Mouse (Mus musculus) heart, postnatal 25 days (tissue): ENCODE measurements around the gene Gak. TPM values are rescaled to one million over a fixed set of nuclear protein-coding genes. Genes with fewer than 3 reads are reported as not detected.

ENCODE experiments used
- DNase-seq: peaks from one replicate; pipeline ENCODE4 v3.0.0; 2022; ENCODE audit warnings: low spot score
- intact Hi-C: fragments of 180-260 bp; cut with DNase I; formaldehyde crosslinking; loops from one replicate; pipeline ENCODE4 v1.15.1; 2025
- total RNA-seq, 2 experiments: library from RNA; stranded (reverse); gene quantifications; 2 replicates each; pipeline ENCODE4 v1.2.3; 2021

Gene Gak
- total RNA-seq, 2 experiments from 2014 or later, result 23.0 to 24.1 TPM

- intact Hi-C loops, result no loop called here
- no peak for DNase-seq
These were observed 107.0 kb downstream of the Gak start for GRCm38 (mm10) chr5:108522597-108522996.

- intact Hi-C loops, result no loop called here
- DNase-seq, result no peak
These were observed 107.7 kb downstream of the Gak start for GRCm38 (mm10) chr5:108521896-108522295.

- intact Hi-C loops, result no loop called here
- DNase-seq, result no peak
These were observed 108.5 kb downstream of the Gak start for GRCm38 (mm10) chr5:108521016-108521415.

- intact Hi-C loops, result no loop called here
These were observed 109.4 kb downstream of the Gak start for GRCm38 (mm10) chr5:108520153-108520552.

More at GRCm38 (mm10) chr5:108520153-108520552, 109.4 kb downstream of the Gak start:
- no peak for DNase-seq

Other genes with a start within 250 kb of the Gak start
- gene Pde6b, start 241.4 kb downstream of the Gak start, total RNA-seq, result not detected
- 1,000 to 10,000 TPM; 1,102 to 1,112 TPM for gene Atp5k, start 195.3 kb downstream of the Gak start, total RNA-seq
- 1 to 10 TPM; 1.2 to 1.6 TPM for gene Mfsd7a, start 180.9 kb downstream of the Gak start, total RNA-seq
- 10 to 100 TPM; 28.8 to 33.9 TPM for gene Pcgf3, start 168.5 kb downstream of the Gak start, total RNA-seq
- not detected for gene Cplx1, start 79.7 kb downstream of the Gak start, total RNA-seq
- gene Tmem175, start within 50 bp of the Gak start, total RNA-seq, result 1 to 10 TPM; 8.1 to 9.6 TPM
- gene Idua, start 30.6 kb upstream of the Gak start, total RNA-seq, result 10 to 100 TPM; 18.8 to 20.3 TPM
- 10 to 100 TPM in 1 of 2 experiments, 1 to 10 TPM in 1; 8.4 to 10.1 TPM for gene Dgkq, start 39.9 kb upstream of the Gak start, total RNA-seq
- gene Slc26a1, start 45.8 kb upstream of the Gak start, total RNA-seq, result not detected
- gene Fgfrl1, start 62.6 kb upstream of the Gak start, total RNA-seq, result 10 to 100 TPM; 18.4 to 19.8 TPM
- not detected for gene Rnf212, start 145.2 kb upstream of the Gak start, total RNA-seq
- gene Tmed11, start 165.6 kb upstream of the Gak start, total RNA-seq, result not detected
- gene Vmn2r8, start 179.1 kb upstream of the Gak start, total RNA-seq, result not detected
- gene Vmn2r9, start 222.8 kb upstream of the Gak start, total RNA-seq, result not detected